Mouse (Mus musculus): ENCODE data around the gene Ndufs2.

GRCm38 (mm10) chr1:171239992-171240744 is 11.0 kb downstream of the Ndufs2 start:
- TF ChIP-seq CTCF (IDR thresholded peaks at IDR 0.05; ENCODE audit: low read depth, low read length) (no peak), POLR2A (IDR thresholded peaks at IDR 0.05; ENCODE audit: borderline replicate concordance, low read depth, low read length) (no peak)

Measured in bone marrow macrophage, adult 2 months (primary cell).